Mouse (Mus musculus) forebrain, embryonic 12.5 days (tissue): ENCODE measurements at regions not wholly inside any gene's neighbourhood (a gene's known extent, or its start where the extent isn't known, plus 50 kb on each side); places are given as distances from the start of the nearest gene placed in this dataset.
"Not testable (repeated sequence)": the region's sequence is repeated elsewhere in the genome, so short reads cannot be mapped to it uniquely, and the experiment has no call there.

Experiments
- ATAC-seq: fragments of 200-750 bp; cut with Nextera tagmentation; 2 replicates; pipeline ENCODE4 v1.8.0; 2017; ENCODE audit warnings: moderate TSS enrichment; ENCODE audit not compliant: low FRiP score
- H3K27ac ChIP-seq: fragments of 300-500 bp; sonication (generic); 2 replicates; pipeline ENCODE4 v1.5.1; 2016; ENCODE audit warnings: mild to moderate bottlenecking
- H3K27me3 ChIP-seq: fragments of 300-500 bp; sonication (generic); 2 replicates; pipeline ENCODE4 v1.6.1; 2016; ENCODE audit warnings: mild to moderate bottlenecking
- H3K36me3 ChIP-seq: fragments of 300-500 bp; sonication (generic); replicated peaks from 2 replicates; pipeline ENCODE4 v1.6.1; 2016; ENCODE audit warnings: mild to moderate bottlenecking
- H3K4me1 ChIP-seq: fragments of 300-500 bp; sonication (generic); 2 replicates; pipeline ENCODE4 v1.6.1; 2016
- H3K4me2 ChIP-seq: fragments of 300-500 bp; sonication (generic); 2 replicates; pipeline ENCODE4 v1.6.1; 2016; ENCODE audit warnings: mild to moderate bottlenecking, moderate library complexity
- H3K4me3 ChIP-seq: fragments of 300-500 bp; sonication (generic); replicated peaks from 2 replicates; pipeline ENCODE4 v1.5.1; 2016; ENCODE audit warnings: mild to moderate bottlenecking
- H3K9ac ChIP-seq: fragments of 300-500 bp; sonication (generic); 2 replicates; pipeline ENCODE4 v1.6.1; 2016; ENCODE audit warnings: mild to moderate bottlenecking
- H3K9me3 ChIP-seq: fragments of 300-500 bp; sonication (generic); 2 replicates; pipeline ENCODE4 v1.6.1; 2016
- WGBS: fragments of 180-500 bp; shearing (Covaris S2); methylation state at CpG from one replicate; pipeline ENCODE4 v1.1.7; 2016; 5-methylcytosine and 5-hydroxymethylcytosine counted together

- ATAC-seq, H3K9me3 ChIP-seq, H3K4me1 ChIP-seq, H3K27me3 ChIP-seq, H3K36me3 ChIP-seq, H3K4me3 ChIP-seq, H3K4me2 ChIP-seq, H3K9ac ChIP-seq, H3K27ac ChIP-seq: not testable (repeated sequence)
- WGBS = 70% methylated on average over 2 of the region's 3 CpGs
These were observed 154.4 kb downstream of the Gm31371 start for GRCm38 (mm10) chr8:20057626-20058025.

- H3K27ac ChIP-seq, H3K27me3 ChIP-seq, H3K36me3 ChIP-seq, H3K9ac ChIP-seq, H3K4me1 ChIP-seq, H3K4me2 ChIP-seq, H3K9me3 ChIP-seq, ATAC-seq, H3K4me3 ChIP-seq: not testable (repeated sequence)
- 80% methylated on average over 5 of the region's 5 CpGs for WGBS
These were observed 194.9 kb downstream of the Gm31371 start for GRCm38 (mm10) chr8:20098121-20098520.

GRCm38 (mm10) chr8:20100241-20100640, 197.0 kb downstream of the Gm31371 start:
- H3K27me3 ChIP-seq, H3K9me3 ChIP-seq, H3K9ac ChIP-seq, H3K27ac ChIP-seq, H3K4me2 ChIP-seq, H3K4me3 ChIP-seq, H3K4me1 ChIP-seq, ATAC-seq, H3K36me3 ChIP-seq: not testable (repeated sequence)
- WGBS = no CpG with 5 or more reads among the region's 1 CpGs

- H3K27me3 ChIP-seq, H3K4me1 ChIP-seq, H3K27ac ChIP-seq, H3K4me3 ChIP-seq, ATAC-seq, H3K9me3 ChIP-seq, H3K36me3 ChIP-seq, H3K4me2 ChIP-seq, H3K9ac ChIP-seq: not testable (repeated sequence)
- WGBS = no CpG with 5 or more reads among the region's 2 CpGs
These were observed 199.2 kb downstream of the Gm31371 start for GRCm38 (mm10) chr8:20102374-20102773.

GRCm38 (mm10) chr8:20107154-20107553, 204.0 kb downstream of the Gm31371 start:
- not testable (repeated sequence) for H3K27ac ChIP-seq, H3K9ac ChIP-seq, H3K36me3 ChIP-seq, H3K4me3 ChIP-seq, H3K4me2 ChIP-seq, H3K9me3 ChIP-seq, H3K4me1 ChIP-seq, H3K27me3 ChIP-seq, ATAC-seq
- WGBS = 81% methylated on average over 1 of the region's 2 CpGs

GRCm38 (mm10) chr8:20116785-20117184, 213.6 kb downstream of the Gm31371 start:
- H3K27ac ChIP-seq, H3K9ac ChIP-seq, ATAC-seq, H3K4me2 ChIP-seq, H3K4me1 ChIP-seq, H3K27me3 ChIP-seq, H3K4me3 ChIP-seq, H3K36me3 ChIP-seq: not testable (repeated sequence)
- H3K9me3 ChIP-seq = peaks cover 10% of the 10 kb centered on the region; the same call in 1 of the 2 replicates
- 78% methylated on average over 2 of the region's 2 CpGs for WGBS

- not testable (repeated sequence) for H3K27ac ChIP-seq, H3K36me3 ChIP-seq, H3K4me1 ChIP-seq, H3K4me3 ChIP-seq, H3K27me3 ChIP-seq, H3K9me3 ChIP-seq, ATAC-seq, H3K4me2 ChIP-seq, H3K9ac ChIP-seq
- WGBS = 88% methylated on average over 4 of the region's 4 CpGs
These were observed 216.4 kb downstream of the Gm31371 start for GRCm38 (mm10) chr8:20119581-20119980.

- not testable (repeated sequence) for ATAC-seq, H3K27me3 ChIP-seq
- 94% methylated on average over 2 of the region's 2 CpGs for WGBS
These were observed 217.0 kb downstream of the Gm31371 start for GRCm38 (mm10) chr8:20120186-20120585.

GRCm38 (mm10) chr8:20121391-20121909, 218.3 kb downstream of the Gm31371 start:
- not testable (repeated sequence) for H3K36me3 ChIP-seq, H3K9me3 ChIP-seq, H3K9ac ChIP-seq, H3K4me1 ChIP-seq, ATAC-seq, H3K4me3 ChIP-seq, H3K4me2 ChIP-seq, H3K27me3 ChIP-seq, H3K27ac ChIP-seq
- WGBS = 91% methylated on average over 10 of the region's 11 CpGs

More at GRCm38 (mm10) chr8:20120186-20120585, 217.0 kb downstream of the Gm31371 start:
- not testable (repeated sequence) for H3K9ac ChIP-seq, H3K4me1 ChIP-seq, H3K36me3 ChIP-seq, H3K4me3 ChIP-seq, H3K4me2 ChIP-seq, H3K9me3 ChIP-seq, H3K27ac ChIP-seq

- 14% methylated on average over 69 of the region's 72 CpGs for WGBS
- peak overlapping the region; percentile 77 for H3K9ac ChIP-seq
These were observed 219.1 kb downstream of the Gm31371 start for GRCm38 (mm10) chr8:20122067-20122925.

GRCm38 (mm10) chr8:20123545-20123944, 220.4 kb downstream of the Gm31371 start:
- not testable (repeated sequence) for H3K9me3 ChIP-seq, H3K36me3 ChIP-seq, H3K4me2 ChIP-seq, H3K27me3 ChIP-seq, H3K9ac ChIP-seq, ATAC-seq, H3K4me3 ChIP-seq, H3K27ac ChIP-seq, H3K4me1 ChIP-seq
- WGBS = 88% methylated on average over 5 of the region's 5 CpGs

More at GRCm38 (mm10) chr8:20122067-20122925, 219.1 kb downstream of the Gm31371 start:
- peak overlapping the region; percentile 56 for H3K4me3 ChIP-seq
- ATAC-seq = peak; percentile 99
- H3K27ac ChIP-seq = peak overlapping the region; percentile 79
- H3K27me3 ChIP-seq, H3K36me3 ChIP-seq, H3K4me1 ChIP-seq, H3K9me3 ChIP-seq: not testable (repeated sequence)
- H3K4me2 ChIP-seq = peak overlapping the region; percentile 37

- H3K4me2 ChIP-seq, H3K36me3 ChIP-seq, H3K27me3 ChIP-seq, H3K9me3 ChIP-seq, H3K9ac ChIP-seq, ATAC-seq, H3K27ac ChIP-seq, H3K4me1 ChIP-seq, H3K4me3 ChIP-seq: not testable (repeated sequence)
- WGBS = no CpG with 5 or more reads among the region's 1 CpGs
These were observed 227.4 kb downstream of the Gm15319 start for GRCm38 (mm10) chr8:20135626-20136025.

- not testable (repeated sequence) for H3K27ac ChIP-seq, H3K4me3 ChIP-seq, ATAC-seq, H3K9ac ChIP-seq, H3K4me1 ChIP-seq, H3K27me3 ChIP-seq, H3K36me3 ChIP-seq, H3K9me3 ChIP-seq, H3K4me2 ChIP-seq
- WGBS = 88% methylated on average over 4 of the region's 4 CpGs
These were observed 217.6 kb downstream of the Gm15319 start for GRCm38 (mm10) chr8:20145436-20145835.
